ENCODE assay signal across 9 mouse cellular contexts in genomic region chr10:88389576-88389975, GRCm38 (mm10). TPM values are rescaled to one million over a fixed set of nuclear protein-coding genes. Genes with fewer than 3 reads are reported as not detected.
DNase-seq lines count a peak whose midpoint lies in the region; ATAC-seq lines count a peak whose summit lies in the region.
"Had no signal": no experiment of that assay in that cellular context is flagged by ENCODE, and none has a peak within 500 bp of the region (broad histone marks: within the 10 kb centered on the region; RNA-seq: fewer than 3 reads in every experiment).

No protein-coding gene starts in this region.

- H3K9me3 ChIP-seq in heart, embryonic 13.5 days, result no peaks in the 10 kb centered on the region
- no peaks in the 10 kb centered on the region for H3K9me3 ChIP-seq in liver, embryonic 16.5 days (replicated peaks; ENCODE audit: control insufficient read depth, low read length)
- H3K9me3 ChIP-seq: midbrain, embryonic 12.5 days had no signal

- 10% methylated on average over 4 of the region's 4 CpGs for WGBS in heart, embryonic 13.5 days
- 30% methylated on average over 4 of the region's 4 CpGs for WGBS in liver, embryonic 16.5 days (ENCODE audit: insufficient replicate concordance)

- peaks cover 30% of the 10 kb centered on the region for H3K4me1 ChIP-seq in heart, embryonic 13.5 days
- H3K4me1 ChIP-seq in liver, embryonic 16.5 days (ENCODE audit: control insufficient read depth, low read depth, low read length), result peaks cover 18% of the 10 kb centered on the region
- H3K4me1 ChIP-seq: midbrain, embryonic 12.5 days had no signal

- no peaks in the 10 kb centered on the region for H3K27me3 ChIP-seq in heart, embryonic 13.5 days (replicated peaks)
- H3K27me3 ChIP-seq in liver, embryonic 16.5 days (ENCODE audit: control insufficient read depth, insufficient read depth, low read depth, low read length), result no peaks in the 10 kb centered on the region
- H3K27me3 ChIP-seq: midbrain, embryonic 12.5 days had no signal

- intact Hi-C loops in left cerebral cortex, postnatal 36 days (cut with DNase I), result no loop called here

- no peak for DNase-seq in heart, adult 8-10 months (ENCODE audit: low spot score)
- peak; percentile 53 to 58 for DNase-seq in spleen, postnatal 36 days (ENCODE audit: low spot score in 2 of 2)
- no peak for DNase-seq in spleen, postnatal 4 days (ENCODE audit: low spot score in 2 of 2)
- DNase-seq in left cerebral cortex, postnatal 36 days (ENCODE audit: low spot score in 2 of 2), result no peak
- no peak for DNase-seq in layer of hippocampus, postnatal 36 days
- no peak for DNase-seq in right cerebral cortex, postnatal 4 days

- H3K36me3 ChIP-seq in heart, embryonic 13.5 days, result no peaks in the 10 kb centered on the region
- no peaks in the 10 kb centered on the region for H3K36me3 ChIP-seq in liver, embryonic 16.5 days (ENCODE audit: control insufficient read depth, insufficient read depth)
- H3K36me3 ChIP-seq: midbrain, embryonic 12.5 days had no signal

- ATAC-seq in heart, embryonic 13.5 days (ENCODE audit: extremely low read depth, insufficient number of reproducible peaks, low FRiP score, low TSS enrichment), result no peak
- ATAC-seq in liver, embryonic 16.5 days (ENCODE audit: low read depth), result no peak

- no peak overlapping the region for H3K4me3 ChIP-seq in heart, embryonic 13.5 days
- no peak overlapping the region for H3K4me3 ChIP-seq in liver, embryonic 16.5 days (ENCODE audit: low read depth, low read length)
- H3K4me3 ChIP-seq: midbrain, embryonic 12.5 days had no signal

- no peak overlapping the region for H3K27ac ChIP-seq in heart, embryonic 13.5 days (replicated peaks)
- no peak overlapping the region for H3K27ac ChIP-seq in liver, embryonic 16.5 days (ENCODE audit: low read length)
- H3K27ac ChIP-seq: midbrain, embryonic 12.5 days had no signal

- peak overlapping the region; percentile 24 for H3K4me2 ChIP-seq in heart, embryonic 13.5 days
- peak overlapping the region; percentile 11; the same call in 1 of the 2 replicates for H3K4me2 ChIP-seq in liver, embryonic 16.5 days (ENCODE audit: low read depth, low read length)
- H3K4me2 ChIP-seq: midbrain, embryonic 12.5 days had no signal

- 0 out of 2 replicates have a peak overlapping the region, but pooled peaks have one; percentile 12 for H3K9ac ChIP-seq in heart, embryonic 13.5 days
- no peak overlapping the region for H3K9ac ChIP-seq in liver, embryonic 16.5 days (ENCODE audit: low read depth, low read length)
- H3K9ac ChIP-seq: midbrain, embryonic 12.5 days had no signal

RNA-seq across cellular contexts. Expression of gene Gnptab, which starts 10.6 kb away (rescaled TPM):
- 5.9 and 6.8 TPM in 2 replicates for polyA plus RNA-seq in heart, embryonic 13.5 days (2015; fragmentation: Nextera tagmentation; extraction: Ambion mirVana)
- 10 to 100 TPM; 22.0 to 32.7 (median 25.8) TPM for total RNA-seq in heart, adult 8-10 months (2022)
- 2.3 and 2.4 TPM in 2 replicates for polyA plus RNA-seq in liver, embryonic 16.5 days (2015; fragmentation: Nextera tagmentation; extraction: Ambion mirVana)
- total RNA-seq in left cerebral cortex, postnatal 36 days (2021), result 10 to 100 TPM; 71.4 to 76.5 TPM
- 10 to 100 TPM; 71.5 to 80.8 TPM for total RNA-seq in layer of hippocampus, postnatal 36 days (2021)

RNA-seq across cellular contexts. Expression of gene Dram1, which starts 10.7 kb away (rescaled TPM):
- polyA plus RNA-seq in heart, embryonic 13.5 days (2015; fragmentation: Nextera tagmentation; extraction: Ambion mirVana), result 1.2 and 1.4 TPM in 2 replicates
- 1 to 10 TPM; 2.2 to 4.1 (median 3.2) TPM for total RNA-seq in heart, adult 8-10 months (2022)
- polyA plus RNA-seq in liver, embryonic 16.5 days (2015; fragmentation: Nextera tagmentation; extraction: Ambion mirVana), result 2.0 and 2.5 TPM in 2 replicates
- total RNA-seq in left cerebral cortex, postnatal 36 days (2021), result 1 to 10 TPM; 1.0 to 1.1 TPM
- 1 to 10 TPM; 1.2 to 1.5 TPM for total RNA-seq in layer of hippocampus, postnatal 36 days (2021)

Comparison
In these comparisons a context has a peak if more than half of its experiments do, and no peak if none do; other contexts are left out.
1. DNase-seq: peak in spleen, postnatal 36 days (2 of 2); none in heart, adult 8-10 months (single experiment), spleen, postnatal 4 days (0 of 2), left cerebral cortex, postnatal 36 days (0 of 2), layer of hippocampus, postnatal 36 days (0 of 2) and right cerebral cortex, postnatal 4 days (single experiment).